Mouse (Mus musculus) Patski (cell line): Measurements from ENCODE around the gene Gm11034. TPM values are rescaled to one million over a fixed set of nuclear protein-coding genes. Genes with fewer than 3 reads are reported as not detected.
A peak's percentile ranks its signal among the peaks of the same experiment; 100 is the strongest.

Experiments used
- ATAC-seq: fragments of 100-300 bp; one replicate; pipeline ENCODE4 v1.8.0; 2021
- CTCF ChIA-PET: fragments of 350-600 bp; sonication (Branson Sonifier 250); formaldehyde crosslinking; loops from one replicate; lab custom pipeline; 2022; ENCODE audit warnings: inconsistent platforms; lab: Charles Lee
- POLR2A ChIA-PET: fragments of 350-600 bp; sonication (Branson Sonifier 250); formaldehyde crosslinking; loops from one replicate; lab custom pipeline; 2022; ENCODE audit warnings: antibody characterized with exemption, inconsistent platforms; lab: Charles Lee
- DNase-seq: peaks from one replicate; pipeline ENCODE4 v3.0.0-alpha.2; 2011; ENCODE audit warnings: low read depth, low spot score
- H3K27me3 ChIP-seq: fragments of 371-371 bp; one replicate; pipeline ENCODE4 v1.5.1; 2021
- CTCF ChIP-seq: fragments of 100-300 bp; IDR thresholded peaks from one replicate; pipeline ENCODE4 v1.5.1; 2021
- in situ Hi-C: fragments of 300-500 bp; cut with MboI; formaldehyde crosslinking; loops from 3 replicates; pipeline ENCODE4 v1.11.1; 2018; ENCODE audit warnings: low pct_unique_long_range_greater_than_20kb, mixed read lengths
- polyA plus RNA-seq: library from polyadenylated mRNA; unstranded; gene quantifications from one replicate; pipeline ENCODE4 v1.2.3, GENCODE M21; 2021

Gm11034 gene
- polyA plus RNA-seq, 1 experiment from 2014 or later: not detected

- no peak for ATAC-seq
- no peak for TF ChIP-seq CTCF
- POLR2A ChIA-PET: no interaction called here
- in situ Hi-C loops: no loop called here
- DNase-seq: no peak
- H3K27me3 ChIP-seq: no peaks in the 10 kb centered on the region
- CTCF ChIA-PET: interaction anchor here (2.5 kb wide), 1 partner anchor 18 kb away, joined by 37 read pairs; no protein-coding TSS in a partner anchor
Measured at GRCm38 (mm10) chr8:72240951-72241350, 27.5 kb upstream of the Gm11034 start.

GRCm38 (mm10) chr8:72240403-72240763, 26.9 kb upstream of the Gm11034 start:
- in situ Hi-C loops: no loop called here

GRCm38 (mm10) chr8:72239499-72240402, 26.3 kb upstream of the Gm11034 start, which contains the start of gene Ap1m1:
Ap1m1 (plus strand) TSS chr8:72240018.
- no peak for TF ChIP-seq CTCF
- peak; percentile 92 for ATAC-seq
- peak; percentile 91 for DNase-seq
- CTCF ChIA-PET: interaction anchor here (0.7 to 2.5 kb wide), 10 partner anchors 9 to 105 kb away, joined by 3 to 37 read pairs (median 5); partner anchors contain the start of genes Fam32a and Tpm4
- POLR2A ChIA-PET: interaction anchor here (1.0 kb wide), 1 partner anchor 16 kb away, joined by 3 read pairs; no protein-coding TSS in a partner anchor
- H3K27me3 ChIP-seq: no peaks in the 10 kb centered on the region
- in situ Hi-C loops: no loop called here

More at GRCm38 (mm10) chr8:72240403-72240763, 26.9 kb upstream of the Gm11034 start:
- POLR2A ChIA-PET: interaction anchor here (1.0 kb wide), 1 partner anchor 16 kb away, joined by 3 read pairs; no protein-coding TSS in a partner anchor
- ATAC-seq (no peak), DNase-seq (no peak)
- CTCF ChIA-PET: interaction anchor here (0.7 to 2.5 kb wide), 10 partner anchors 8 to 106 kb away, joined by 3 to 37 read pairs (median 5); partner anchors contain the start of genes Fam32a and Tpm4
- no peaks in the 10 kb centered on the region for H3K27me3 ChIP-seq
- no peak for TF ChIP-seq CTCF

GRCm38 (mm10) chr8:72222656-72223055, 9.2 kb upstream of the Gm11034 start:
- ATAC-seq (no peak), DNase-seq (no peak)
- in situ Hi-C loops: no loop called here
- H3K27me3 ChIP-seq: no peaks in the 10 kb centered on the region
- no peak for TF ChIP-seq CTCF
- CTCF ChIA-PET: interaction anchor here (3.9 kb wide), 1 partner anchor 17 kb away, joined by 37 read pairs; the partner anchor contains the start of gene Ap1m1
- POLR2A ChIA-PET: no interaction called here

- ChIA-PET POLR2A (no interaction called here), CTCF (interaction anchor here (1.6 to 3.9 kb wide), 2 partner anchors 19 kb away, joined by 9 to 37 read pairs; partner anchors contain the start of gene Ap1m1)
- in situ Hi-C loops: no loop called here
- no peak for ATAC-seq
- TF ChIP-seq CTCF: peak; percentile 54
- H3K27me3 ChIP-seq: peaks cover under 1% of the 10 kb centered on the region
- DNase-seq: no peak
Measured at GRCm38 (mm10) chr8:72220758-72221157, 7.3 kb upstream of the Gm11034 start.

- H3K27me3 ChIP-seq: peaks cover 9% of the 10 kb centered on the region
- ATAC-seq (peak; percentile 90), DNase-seq (peak; percentile 81)
- in situ Hi-C loops: loop anchor here (10.0 kb wide), 1 partner anchor 1845 kb away; the partner anchor contains the start of gene Comp
- ChIA-PET POLR2A (no interaction called here), CTCF (interaction anchor here (1.6 kb wide), 1 partner anchor 20 kb away, joined by 9 read pairs; the partner anchor contains the start of gene Ap1m1)
- TF ChIP-seq CTCF: no peak
Measured at GRCm38 (mm10) chr8:72219541-72220363, 6.3 kb upstream of the Gm11034 start, which contains the start of gene Fam32a. Fam32a (plus strand) TSS chr8:72219730.

GRCm38 (mm10) chr8:72218781-72219540, 5.5 kb upstream of the Gm11034 start:
- peaks cover 13% of the 10 kb centered on the region for H3K27me3 ChIP-seq
- no peak for ATAC-seq
- CTCF ChIA-PET: interaction anchor here (1.6 kb wide), 1 partner anchor 21 kb away, joined by 9 read pairs; the partner anchor contains the start of gene Ap1m1
- TF ChIP-seq CTCF: no peak
- POLR2A ChIA-PET: no interaction called here
- no peak for DNase-seq
- in situ Hi-C loops: loop anchor here (10.0 kb wide), 1 partner anchor 1844 kb away; the partner anchor contains the start of gene Comp

GRCm38 (mm10) chr8:72215871-72216270, 2.4 kb upstream of the Gm11034 start:
- ATAC-seq (no peak), DNase-seq (no peak)
- ChIA-PET POLR2A (no interaction called here), CTCF (interaction anchor here (1.4 kb wide), 1 partner anchor 8 kb away, joined by 4 read pairs; no protein-coding TSS in a partner anchor)
- peaks cover 26% of the 10 kb centered on the region for H3K27me3 ChIP-seq
- in situ Hi-C loops: loop anchor here (10.0 kb wide), 1 partner anchor 1841 kb away; the partner anchor contains the start of gene Comp
- TF ChIP-seq CTCF: no peak

- peak; percentile 59 for TF ChIP-seq CTCF
- H3K27me3 ChIP-seq: peaks cover 26% of the 10 kb centered on the region
- ATAC-seq (no peak), DNase-seq (no peak)
- ChIA-PET CTCF (interaction anchor here (1.3 kb wide), 1 partner anchor 10 kb away, joined by 5 read pairs; no protein-coding TSS in a partner anchor), POLR2A (no interaction called here)
- in situ Hi-C loops: loop anchor here (10.0 kb wide), 1 partner anchor 1840 kb away; the partner anchor contains the start of gene Comp
Measured at GRCm38 (mm10) chr8:72215060-72215459, 1.6 kb upstream of the Gm11034 start.
